Mouse (Mus musculus): ENCODE data around the gene Rtn4.
"Not testable (repeated sequence)": the region's sequence is repeated elsewhere in the genome, so short reads cannot be mapped to it uniquely, and the experiment has no call there.

The Rtn4 gene

DNA sequence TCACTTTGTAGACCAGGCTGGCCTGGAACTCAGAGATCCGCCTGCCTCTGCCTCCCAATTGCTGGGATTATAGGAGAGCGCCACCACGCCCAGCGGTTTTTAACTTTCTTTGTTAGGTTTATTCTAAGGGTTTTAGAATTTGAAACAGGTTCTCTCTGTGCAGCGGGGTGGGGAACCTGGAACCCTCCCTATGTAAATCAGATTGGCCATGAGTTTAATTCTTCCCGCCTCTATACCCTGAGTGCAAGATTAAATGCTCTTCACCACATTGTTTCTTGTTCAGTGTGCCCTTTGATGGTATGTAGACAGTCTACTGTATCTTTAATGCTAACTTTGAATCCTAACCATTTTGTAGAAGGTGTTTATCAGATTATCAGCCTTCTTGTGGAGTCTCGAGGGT, 21.4 kb downstream of the Rtn4 start:
- DNase-seq (ENCODE audit: low spot score in 2 of 2), result no peak

DNA sequence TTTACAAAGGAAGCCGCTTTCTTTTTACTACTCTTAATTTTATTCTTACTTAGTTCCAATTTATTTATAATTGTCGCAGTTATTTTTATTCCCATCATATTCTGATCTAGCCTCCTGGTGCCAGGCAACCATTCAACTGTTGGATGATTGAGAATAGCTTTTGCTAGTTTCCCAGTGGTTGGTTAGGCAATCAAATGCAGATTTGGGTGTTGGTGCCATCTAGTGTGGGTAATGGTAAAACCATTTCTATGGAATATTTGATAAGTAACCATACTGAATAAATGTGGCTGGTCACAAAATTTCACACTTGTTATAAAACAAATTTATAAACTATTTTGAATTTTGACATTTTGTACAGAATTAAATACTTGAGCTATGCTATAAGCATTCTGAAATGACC, 22.0 kb downstream of the Rtn4 start:
- DNase-seq (ENCODE audit: low spot score in 2 of 2), result no peak

DNA sequence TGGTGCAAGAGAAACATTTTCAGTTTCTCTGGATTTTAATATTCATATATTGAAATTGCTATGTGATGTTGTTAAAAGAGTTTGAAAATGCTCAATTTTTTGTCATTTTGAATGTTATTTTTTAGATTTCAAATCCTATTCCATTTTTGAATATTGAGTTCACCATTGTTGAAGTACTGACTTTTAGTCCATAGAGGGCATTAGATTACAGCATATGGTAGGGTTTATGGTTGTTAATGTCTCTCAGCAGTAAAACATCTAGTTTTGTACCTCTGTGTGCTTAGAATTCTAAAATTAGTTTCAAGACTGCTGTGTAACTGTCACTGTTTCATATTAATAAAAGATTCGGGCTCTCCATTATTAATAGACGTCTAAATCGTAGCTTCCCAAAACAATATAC, 22.8 kb downstream of the Rtn4 start:
- DNase-seq (ENCODE audit: low spot score in 2 of 2), result no peak

DNA sequence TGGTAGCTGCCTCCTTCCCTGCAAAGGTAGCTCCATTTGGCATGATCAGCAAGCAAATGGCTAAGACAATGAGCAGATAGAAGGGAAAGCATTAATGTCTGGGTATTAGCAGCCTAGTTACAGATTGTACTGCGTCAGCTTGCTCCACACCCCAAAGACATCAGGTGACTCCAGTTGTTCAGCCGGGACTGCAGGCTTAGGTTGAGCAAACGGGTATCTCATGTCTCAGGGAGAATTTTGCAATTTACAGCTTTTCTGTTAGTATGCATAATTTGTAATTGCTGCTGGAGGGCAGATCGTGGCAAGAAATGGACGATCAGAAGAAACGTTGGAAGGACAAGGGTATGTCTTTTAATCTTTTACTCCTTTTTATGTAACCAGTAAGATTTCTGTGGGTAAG, 25.8 kb downstream of the Rtn4 start:
- no peak for DNase-seq (ENCODE audit: low spot score in 2 of 2)

DNA sequence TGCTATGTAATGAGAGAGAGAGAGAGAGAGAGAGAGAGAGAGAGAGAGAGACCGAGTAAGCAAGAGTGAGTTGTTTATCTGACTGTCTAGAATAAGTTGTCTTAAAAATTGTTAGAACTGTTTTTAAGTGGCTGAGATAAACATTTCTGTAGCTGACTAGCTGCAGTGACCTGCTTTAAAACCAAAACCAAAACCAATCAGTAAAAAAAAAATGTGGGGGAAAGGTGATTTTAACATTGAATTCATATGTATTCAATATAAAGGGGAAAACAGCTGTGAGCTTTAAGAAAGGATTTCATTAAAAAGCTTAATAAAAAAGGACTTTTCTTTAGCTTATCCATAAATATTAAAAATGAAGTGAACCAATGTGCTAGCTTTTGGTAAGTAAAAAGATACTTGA, 26.9 kb downstream of the Rtn4 start:
- DNase-seq (ENCODE audit: low spot score in 2 of 2), result no peak

DNA sequence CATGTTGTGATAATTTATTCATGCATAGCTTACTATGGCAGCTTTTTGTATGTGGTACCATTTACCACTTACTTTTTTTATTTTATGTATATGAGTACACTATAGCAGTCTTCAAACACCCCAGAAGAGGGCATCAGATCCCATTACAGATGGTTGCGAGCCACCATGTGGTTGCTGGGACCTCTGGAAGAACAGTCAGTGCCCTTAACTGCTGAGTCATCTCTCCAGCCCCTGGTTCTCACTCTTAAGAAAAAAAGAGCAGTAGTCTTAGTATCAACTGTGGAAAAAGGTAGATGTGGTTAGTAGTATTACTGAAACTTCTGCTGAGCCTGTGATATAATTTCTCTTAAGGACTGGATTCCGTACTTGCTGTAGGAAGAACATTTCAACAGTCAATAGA, 31.5 kb downstream of the Rtn4 start:
- no peak for DNase-seq (ENCODE audit: low spot score in 2 of 2)

DNA sequence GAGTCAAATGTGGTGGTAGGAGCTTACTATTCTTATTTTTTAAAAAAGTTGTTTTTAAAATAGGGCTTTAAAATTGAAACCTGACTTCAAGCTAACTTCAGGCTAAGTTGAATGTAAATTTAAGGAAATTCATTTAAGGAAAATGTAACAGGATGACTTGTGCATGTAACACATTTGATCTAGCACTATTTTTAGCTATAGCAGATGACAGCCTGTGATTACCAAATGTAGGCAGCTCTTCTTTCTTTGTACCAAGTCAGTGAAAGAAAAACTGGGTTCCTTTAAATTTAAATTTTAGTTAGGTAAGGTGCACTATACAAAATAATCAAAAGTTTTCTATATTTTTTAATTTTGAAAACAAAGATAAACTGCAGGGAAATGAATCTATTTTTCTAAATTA, 32.4 kb downstream of the Rtn4 start:
- no peak for DNase-seq (ENCODE audit: low spot score in 2 of 2)

DNA sequence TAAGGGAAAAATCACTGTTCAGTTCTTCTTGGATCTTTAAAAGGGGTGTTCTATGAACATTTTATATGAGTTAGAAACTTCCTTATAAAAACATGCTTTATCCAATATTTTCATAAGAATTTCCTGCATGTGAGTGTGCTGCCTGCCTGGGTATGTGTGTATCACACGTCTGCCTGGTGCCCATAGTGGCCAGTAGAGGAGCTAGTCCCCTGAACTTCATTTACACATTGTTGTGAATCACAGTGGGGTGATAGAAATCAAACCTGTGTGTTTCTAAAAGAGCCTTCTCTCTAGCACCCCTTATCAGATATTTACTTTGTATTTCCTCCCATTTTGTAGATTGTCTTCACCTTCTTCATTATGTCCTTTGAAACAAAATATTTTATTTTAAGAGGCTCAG, 32.9 kb downstream of the Rtn4 start:
- no peak for DNase-seq (ENCODE audit: low spot score in 2 of 2)

DNA sequence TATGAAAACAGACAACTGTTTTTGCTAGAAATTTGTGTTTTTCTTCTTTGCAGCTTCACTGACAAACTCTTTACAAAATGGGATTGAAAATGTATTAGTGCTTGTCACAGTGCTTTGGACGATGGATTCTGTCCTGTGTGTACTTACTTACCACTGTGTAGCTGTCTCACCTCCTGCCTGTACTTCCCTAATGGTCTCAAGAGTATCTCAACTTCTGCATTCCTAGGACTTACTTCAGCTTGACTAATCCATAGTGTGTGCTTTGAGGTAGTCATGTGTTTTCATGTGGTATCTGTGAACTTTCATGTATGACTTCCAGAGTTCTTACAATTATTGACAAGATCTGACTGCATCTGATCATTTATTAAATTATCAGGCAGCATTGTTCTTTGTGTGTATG, 35.2 kb downstream of the Rtn4 start:
- no peak for DNase-seq (ENCODE audit: low spot score in 2 of 2)

DNA sequence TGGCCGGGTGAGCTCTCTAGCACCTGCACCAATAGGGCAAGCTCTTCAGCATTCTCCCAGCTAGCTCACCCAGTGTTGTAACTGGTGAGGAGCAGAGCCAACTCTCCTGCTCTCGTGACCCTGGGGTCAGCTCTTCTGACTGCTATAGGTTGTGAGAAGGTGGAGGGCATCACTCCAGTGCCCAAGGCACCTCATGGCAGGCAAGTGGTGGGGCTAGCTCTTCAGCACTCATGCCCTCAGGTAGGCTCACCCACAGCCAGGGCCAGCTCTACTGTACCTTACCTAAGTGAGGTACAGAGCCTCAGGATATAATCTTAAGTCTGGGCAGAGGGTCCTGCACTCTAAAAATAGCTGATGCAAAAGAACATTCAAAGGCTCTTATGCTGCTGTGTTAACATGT, 47.0 kb downstream of the Rtn4 start:
- no peak for DNase-seq (ENCODE audit: low spot score in 2 of 2)

DNA sequence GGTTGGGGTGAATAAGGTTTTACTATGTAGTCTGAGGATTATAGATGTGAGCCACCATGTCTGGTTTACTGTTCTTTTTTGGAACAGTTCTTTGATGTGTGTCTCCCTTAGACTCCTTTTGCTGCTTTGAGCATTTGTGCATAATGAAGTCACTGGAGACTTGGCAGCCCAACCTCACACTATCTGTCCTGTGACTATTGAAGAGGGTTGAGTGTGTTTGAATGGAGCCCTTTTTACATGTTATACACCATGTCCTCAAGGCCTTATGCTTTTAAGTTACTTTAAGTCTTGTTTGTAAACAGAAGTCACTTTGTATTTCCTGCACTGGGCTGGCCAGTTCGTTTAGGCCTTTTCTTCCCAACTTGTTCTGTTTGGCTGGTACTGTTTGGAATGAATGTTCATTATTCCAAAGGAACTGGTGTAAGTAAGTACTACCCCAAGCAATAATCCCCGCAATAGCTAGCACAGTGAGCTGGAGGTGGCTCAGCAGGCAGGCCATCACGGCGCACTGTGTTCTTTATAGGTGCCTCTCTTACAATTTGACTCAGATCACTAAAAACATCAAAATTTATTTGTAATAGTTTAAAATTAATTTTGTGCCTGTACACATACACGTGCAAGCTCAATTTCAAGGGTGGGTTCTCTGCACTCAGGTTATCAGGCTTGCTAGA, 52.1 kb downstream of the Rtn4 start:
- no peak for DNase-seq (ENCODE audit: low spot score in 2 of 2)

DNA sequence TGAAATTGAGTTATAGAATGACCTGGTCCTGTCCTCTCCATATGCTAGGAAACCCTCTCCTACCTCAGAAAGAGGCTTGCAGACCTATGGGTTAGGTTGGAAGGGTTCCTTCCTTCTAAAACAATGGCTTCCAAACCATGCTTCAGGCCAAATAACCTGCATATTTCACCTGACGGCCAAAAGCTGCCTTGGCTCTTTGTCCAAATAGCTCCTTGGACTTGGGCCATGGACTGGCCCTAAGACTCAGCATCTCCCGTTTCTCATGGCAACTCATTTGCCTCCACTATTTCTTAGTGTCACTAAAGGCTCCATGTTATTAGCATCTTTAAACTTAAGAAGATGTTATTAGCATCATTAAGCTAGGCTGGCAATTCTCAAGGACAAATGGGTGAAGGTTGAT, 52.8 kb downstream of the Rtn4 start:
- DNase-seq (ENCODE audit: low spot score in 2 of 2), result no peak

DNA sequence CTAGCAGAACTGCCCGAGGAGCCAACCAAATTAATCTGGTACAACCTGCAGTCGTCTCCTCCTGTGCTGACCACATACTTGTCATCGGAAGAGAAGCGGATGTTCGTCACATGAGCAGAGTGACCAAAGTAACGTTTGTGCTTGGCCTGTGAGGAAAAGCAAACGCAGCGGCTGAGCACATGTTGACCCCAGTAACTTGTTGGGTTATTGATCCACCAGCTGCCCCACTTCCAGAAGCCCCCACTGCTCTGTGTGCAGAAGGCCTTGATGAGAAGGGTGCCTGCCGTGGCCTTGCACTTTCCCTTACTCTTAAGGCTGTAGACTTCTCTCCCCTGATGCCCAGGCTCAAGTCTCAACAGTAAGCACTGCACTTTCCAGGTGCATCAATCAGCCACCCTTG, 53.5 kb downstream of the Rtn4 start:
- DNase-seq (ENCODE audit: low spot score in 2 of 2), result no peak

DNA sequence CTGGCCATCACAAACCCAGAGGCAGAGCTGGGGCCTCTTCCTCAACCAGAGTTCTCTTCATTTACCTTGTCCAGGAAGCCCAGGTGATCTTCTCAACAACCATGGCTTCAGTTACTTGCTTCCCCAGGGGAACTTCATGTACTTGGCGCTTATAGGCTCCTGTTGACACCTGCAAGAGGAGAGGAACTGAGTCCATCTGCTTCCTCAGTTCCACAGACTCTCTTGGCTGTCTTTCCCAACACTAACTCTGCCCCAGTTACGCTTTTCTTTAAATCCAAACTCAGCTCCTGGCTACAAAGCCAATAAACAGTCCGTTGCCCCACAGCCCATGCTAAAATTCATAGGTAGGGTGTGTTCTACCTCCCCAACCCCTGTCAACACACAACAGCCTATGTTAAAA, 54.6 kb downstream of the Rtn4 start:
- no peak for DNase-seq (ENCODE audit: low spot score in 2 of 2)

DNA sequence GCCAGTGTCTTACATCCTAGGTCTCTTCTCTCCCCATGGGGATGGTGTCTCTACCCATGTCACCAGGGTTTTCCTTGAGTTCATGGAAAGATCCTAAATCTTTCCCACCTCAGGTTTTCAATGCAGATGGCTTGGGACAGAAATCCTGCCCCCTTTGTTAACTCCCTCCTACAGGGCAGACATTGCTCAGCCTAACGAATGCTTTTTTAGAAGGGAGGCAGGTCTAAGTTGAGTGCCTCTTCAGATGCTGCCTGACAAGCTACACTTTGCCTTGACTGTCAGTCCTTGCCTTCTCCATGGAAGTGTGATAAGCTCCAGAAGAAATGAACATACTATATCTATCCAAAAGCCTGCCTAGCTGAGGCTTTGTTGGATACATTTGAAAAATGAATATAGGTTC, 55.1 kb downstream of the Rtn4 start:
- DNase-seq (ENCODE audit: low spot score in 2 of 2), result no peak

DNA sequence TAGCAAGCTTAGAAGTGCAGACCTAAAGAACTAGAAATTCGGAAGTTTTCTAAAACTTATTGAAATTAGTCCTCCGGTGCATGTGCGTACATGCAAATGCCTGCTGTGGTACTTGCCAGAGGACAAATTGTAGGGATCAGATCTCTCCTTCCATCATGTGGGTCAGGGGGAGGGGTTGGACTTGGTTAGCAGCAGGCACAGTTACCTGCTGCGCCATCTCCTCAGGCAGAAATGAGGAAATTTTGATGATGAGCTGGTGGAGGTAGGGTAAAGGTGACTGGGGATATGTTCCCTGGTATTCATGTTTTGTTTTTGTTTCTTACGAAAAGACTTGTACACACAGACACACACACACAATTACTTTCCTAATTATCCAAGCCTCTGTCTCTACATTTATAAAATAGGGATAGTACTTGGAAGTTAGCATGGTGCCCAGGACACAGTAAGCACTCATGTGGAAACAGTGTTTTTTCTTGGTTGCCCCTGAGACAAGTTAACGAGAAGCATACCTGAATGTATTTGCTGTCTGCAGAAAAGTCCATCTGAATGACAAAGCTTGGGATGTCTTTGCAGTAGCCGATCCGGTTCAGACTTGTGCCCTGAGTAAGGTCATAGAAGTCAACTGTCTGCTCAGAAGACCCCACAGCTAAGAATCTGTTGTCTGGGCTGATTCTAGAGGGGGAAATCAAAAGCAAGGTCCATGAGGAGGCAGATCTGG, 56.2 kb downstream of the Rtn4 start:
- DNase-seq (ENCODE audit: low spot score in 2 of 2), result no peak

DNA sequence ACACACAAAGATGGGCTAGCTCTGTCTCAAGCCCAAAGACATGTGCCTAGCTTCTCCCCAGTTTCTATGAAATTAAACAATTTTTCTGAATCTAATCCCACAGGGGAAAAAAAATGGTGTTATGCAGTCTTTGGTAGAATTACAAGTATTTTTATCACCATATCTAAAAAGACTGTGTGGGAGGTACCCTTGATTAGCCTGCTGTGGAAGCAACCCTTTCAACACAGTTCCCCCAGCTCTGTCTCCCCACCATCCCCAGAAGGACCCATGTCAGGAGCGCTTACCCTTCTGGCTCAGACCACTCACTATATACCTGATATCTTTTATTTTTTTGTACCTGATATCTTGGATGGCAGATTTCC, 56.7 kb downstream of the Rtn4 start:
- no peak for DNase-seq (ENCODE audit: low spot score in 2 of 2)

DNA sequence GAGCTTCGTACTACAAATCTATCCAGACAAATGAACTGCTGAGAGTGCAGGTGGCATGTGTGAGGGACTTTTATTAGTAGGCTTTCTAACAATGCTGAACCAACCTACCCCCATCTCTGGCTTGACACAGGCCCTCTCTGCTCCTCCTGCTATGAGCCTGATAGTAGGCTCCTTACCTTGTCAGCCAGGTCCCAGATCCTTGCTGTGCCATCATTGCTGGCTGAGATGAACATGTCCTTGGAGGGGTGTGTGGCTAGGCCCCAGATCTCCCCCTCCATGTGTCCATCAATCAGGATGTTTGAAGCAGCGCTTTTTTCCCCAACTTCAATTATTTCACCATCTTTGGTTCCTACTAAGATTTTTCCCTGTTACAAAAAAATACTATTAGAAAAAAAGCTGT, 58.3 kb downstream of the Rtn4 start:
- no peak for DNase-seq (ENCODE audit: low spot score in 2 of 2)

DNA sequence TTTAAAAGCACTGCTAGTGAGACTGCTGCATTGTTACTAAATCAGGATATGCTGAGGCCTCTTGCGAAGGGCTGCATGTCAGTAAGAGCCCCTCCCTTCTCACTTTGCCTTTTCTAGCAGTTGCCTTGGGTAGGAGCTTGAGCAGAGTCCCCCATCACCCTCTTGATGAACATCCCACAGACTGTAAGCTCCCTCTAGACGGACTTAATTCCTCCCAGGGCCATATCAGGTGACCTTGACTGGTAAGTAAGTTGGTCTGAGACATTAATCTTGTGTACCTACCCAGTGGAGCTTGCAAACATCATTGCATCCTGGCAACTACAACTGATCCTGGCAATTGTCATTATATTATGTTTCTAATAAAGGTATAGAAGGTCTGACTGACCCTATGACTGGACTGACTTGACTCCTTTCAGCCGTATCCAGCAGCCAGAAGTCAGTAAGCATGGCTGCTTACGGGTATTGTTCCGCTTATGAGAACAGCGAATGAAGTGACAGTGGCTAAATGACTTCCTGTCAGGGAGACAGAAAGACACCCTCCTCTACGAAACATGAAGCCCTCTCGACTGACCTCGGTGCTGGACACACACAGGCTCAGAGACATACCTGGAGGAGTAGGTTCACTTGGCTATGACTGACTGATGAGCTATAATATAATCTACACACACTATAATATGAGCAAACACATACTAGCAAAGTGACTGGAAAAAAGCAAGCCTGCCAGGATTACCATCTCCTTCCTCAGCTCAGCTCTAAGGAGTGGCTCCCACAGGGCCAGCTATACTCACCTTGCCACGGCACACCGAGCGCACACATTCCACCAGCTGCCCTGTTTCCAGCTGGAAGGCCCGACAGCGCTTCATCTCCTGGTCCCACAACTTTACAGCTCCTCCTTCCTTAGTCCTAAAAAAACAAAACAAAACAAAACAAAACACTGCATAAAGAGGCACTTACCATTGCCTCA, 59.2 kb downstream of the Rtn4 start:
- no peak for DNase-seq (ENCODE audit: low spot score in 2 of 2)

DNA sequence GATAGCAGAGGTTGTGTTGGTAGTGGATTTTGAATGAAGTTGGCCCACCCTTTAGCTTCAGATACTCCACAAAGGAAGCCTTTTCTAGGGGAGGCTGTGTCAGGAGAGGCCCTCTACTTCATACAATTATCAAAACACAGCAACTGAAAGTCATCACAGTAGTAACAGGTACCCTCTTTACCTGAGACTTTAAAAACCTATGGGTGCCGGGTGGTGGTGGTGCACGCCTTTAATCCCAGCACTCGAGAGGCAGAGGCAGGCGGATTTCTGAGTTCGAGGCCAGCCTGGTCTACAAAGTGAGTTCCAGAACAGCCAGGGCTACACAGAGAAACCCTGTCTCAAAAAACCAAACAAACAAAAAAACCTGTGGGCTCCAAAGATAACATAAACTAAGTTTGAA, 63.3 kb downstream of the Rtn4 start:
- DNase-seq (ENCODE audit: low spot score in 2 of 2), result not testable (repeated sequence)

DNA sequence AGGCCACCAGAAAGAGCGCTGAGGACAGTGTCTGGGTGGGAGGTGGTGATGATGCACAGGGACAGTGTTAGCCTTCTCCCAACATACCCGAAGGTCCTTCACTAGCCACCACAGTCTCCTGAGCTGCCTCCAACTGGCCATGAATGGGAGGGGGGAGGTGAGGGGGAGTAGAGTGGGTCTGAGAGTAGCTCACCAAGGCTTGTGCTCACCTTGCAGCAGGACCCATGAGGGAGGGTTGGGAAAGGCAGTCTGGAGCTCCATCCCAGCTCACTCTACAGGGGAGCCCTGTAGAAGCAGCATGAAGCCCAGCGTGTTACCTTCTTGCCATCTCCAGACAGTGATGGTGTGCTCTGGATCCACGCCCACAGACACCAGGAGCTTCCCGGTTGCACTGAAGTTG, 65.9 kb downstream of the Rtn4 start:
- DNase-seq (ENCODE audit: low spot score in 2 of 2), result no peak

DNA sequence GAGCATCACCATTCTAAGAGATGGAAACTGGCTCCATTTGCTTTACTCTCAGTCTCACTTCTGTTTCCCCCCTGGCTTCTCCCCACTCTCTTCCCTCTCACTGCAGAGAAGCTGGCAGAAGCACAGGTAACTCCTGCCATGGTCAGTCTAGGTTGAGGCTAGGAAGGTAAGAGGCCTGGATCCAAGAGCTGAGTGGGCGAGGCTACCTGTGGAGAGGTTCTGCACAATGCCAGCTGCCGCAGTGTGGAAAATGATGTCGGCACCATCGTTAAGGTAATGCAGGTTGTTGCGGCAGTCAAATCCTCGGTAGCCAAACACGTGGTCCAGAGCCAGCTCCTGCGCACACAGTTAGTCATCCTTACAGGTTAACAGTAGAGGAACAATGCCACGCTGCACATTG, 68.6 kb downstream of the Rtn4 start:
- no peak for DNase-seq (ENCODE audit: low spot score in 2 of 2)

DNA sequence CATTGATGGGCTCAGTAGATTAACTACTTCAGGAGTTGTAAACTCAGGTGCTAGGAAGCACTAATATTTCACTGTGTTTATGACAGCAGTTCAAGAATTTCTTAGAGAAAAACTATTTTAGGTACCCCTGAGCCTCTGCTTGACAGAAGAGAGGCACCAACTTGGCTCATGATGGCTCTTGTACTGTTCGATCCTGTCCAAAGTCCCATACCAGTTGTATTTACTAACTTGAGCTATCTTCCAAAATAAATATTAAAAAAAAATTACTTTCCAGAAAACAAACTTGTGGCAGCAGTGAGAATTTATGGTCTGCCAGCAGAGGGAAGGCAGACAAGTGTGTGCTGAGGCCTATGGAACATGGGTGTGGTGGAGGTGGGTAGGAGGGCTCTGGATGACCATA, 70.0 kb downstream of the Rtn4 start:
- DNase-seq (ENCODE audit: low spot score in 2 of 2), result no peak

Measured in urinary bladder, postnatal 4 days (tissue).